Mouse (Mus musculus) limb, embryonic 14.5 days (tissue): ENCODE results near the gene Rapgef4. TPM values are rescaled to one million over a fixed set of nuclear protein-coding genes. Genes with fewer than 3 reads are reported as not detected.

Experiments used
- ATAC-seq: fragments of 200-750 bp; cut with Nextera tagmentation; 2 replicates; pipeline ENCODE4 v1.8.0; 2017; ENCODE audit warnings: low read depth, moderate number of reproducible peaks, moderate TSS enrichment; ENCODE audit not compliant: low FRiP score
- DNase-seq: peaks from one replicate; pipeline ENCODE4 v3.0.0-alpha.2; 2015; ENCODE audit warnings: low spot score
- H3K27ac ChIP-seq: fragments of 300-500 bp; sonication (generic); replicated peaks from 2 replicates; pipeline ENCODE4 v1.5.1; 2014; ENCODE audit warnings: low read depth, mild to moderate bottlenecking, low read length, moderate library complexity, mixed read lengths
- H3K27me3 ChIP-seq: fragments of 300-500 bp; sonication (generic); 2 replicates; pipeline ENCODE4 v1.6.1; 2014; ENCODE audit warnings: low read length, mixed read lengths; ENCODE audit not compliant: control insufficient read depth, insufficient read depth
- H3K36me3 ChIP-seq: fragments of 300-500 bp; sonication (generic); 2 replicates; pipeline ENCODE4 v1.6.1; 2014; ENCODE audit warnings: mild to moderate bottlenecking, low read length, moderate library complexity, mixed read lengths; ENCODE audit not compliant: control insufficient read depth, insufficient read depth
- H3K4me1 ChIP-seq: fragments of 300-500 bp; sonication (generic); 2 replicates; pipeline ENCODE4 v1.6.1; 2014; ENCODE audit warnings: antibody characterized with exemption, low read length, mixed read lengths; ENCODE audit not compliant: control insufficient read depth, insufficient read depth
- H3K4me2 ChIP-seq: fragments of 300-500 bp; sonication (generic); replicated peaks from 2 replicates; pipeline ENCODE4 v1.6.1; 2014; ENCODE audit warnings: low read depth, mild to moderate bottlenecking, low read length, moderate library complexity; ENCODE audit not compliant: severe bottlenecking
- H3K4me3 ChIP-seq: fragments of 300-500 bp; sonication (generic); replicated peaks from 2 replicates; pipeline ENCODE4 v1.5.1; 2014; ENCODE audit warnings: low read length
- H3K9ac ChIP-seq: fragments of 300-500 bp; sonication (generic); 2 replicates; pipeline ENCODE4 v1.6.1; 2014; ENCODE audit warnings: mild to moderate bottlenecking, low read depth, low read length, moderate library complexity; ENCODE audit not compliant: severe bottlenecking
- H3K9me3 ChIP-seq: fragments of 300-500 bp; sonication (generic); 2 replicates; pipeline ENCODE4 v1.6.1; 2016; ENCODE audit warnings: low read length; ENCODE audit not compliant: control insufficient read depth
- POLR2A ChIP-seq: fragments of 200-500 bp; IDR thresholded peaks from 2 replicates; pipeline ENCODE4 v1.8.0; 2012; ENCODE audit warnings: inconsistent platforms, mild to moderate bottlenecking, moderate library complexity, borderline replicate concordance; ENCODE audit not compliant: insufficient read depth, insufficient read length; ENCODE audit errors: extremely low read depth
- WGBS: fragments of 180-500 bp; shearing (Covaris S2); extraction: QIAGEN DNeasy Blood & Tissue Kit; methylation state at CpG from one replicate; pipeline ENCODE4 v1.1.7; 2014; 5-methylcytosine and 5-hydroxymethylcytosine counted together
- polyA plus RNA-seq, 2 experiments: library from polyadenylated mRNA; depleted of rRNA in 1 of 2; stranded (reverse) in 1 of 2; unstranded in 1 of 2; fragments of >200 nt; fragmentation: Nextera tagmentation in 1 of 2; extraction: Ambion mirVana in 1 of 2; gene quantifications; 2 replicates each; pipeline versions ENCODE4 v1.2.1 to v1.2.3; 2012 to 2014

The Rapgef4 gene
- polyA plus RNA-seq, 2 experiments: 2.2 to 2.3 TPM

GRCm38 (mm10) chr2:72095002-72095401 lies 114.0 kb downstream of the Rapgef4 start:
- TF ChIP-seq POLR2A: no peak
- Histone ChIP-seq H3K4me3 (no peak overlapping the region), H3K4me1 (no peaks in the 10 kb centered on the region), H3K27me3 (no peaks in the 10 kb centered on the region), H3K9ac (no peak overlapping the region), H3K36me3 (no peaks in the 10 kb centered on the region), H3K27ac (no peak overlapping the region), H3K9me3 (no peaks in the 10 kb centered on the region), H3K4me2 (no peak overlapping the region)
- DNase-seq (no peak), ATAC-seq (no peak)
- 55% methylated on average over 6 of the region's 6 CpGs for whole genome bisulfite sequencing

DNA sequence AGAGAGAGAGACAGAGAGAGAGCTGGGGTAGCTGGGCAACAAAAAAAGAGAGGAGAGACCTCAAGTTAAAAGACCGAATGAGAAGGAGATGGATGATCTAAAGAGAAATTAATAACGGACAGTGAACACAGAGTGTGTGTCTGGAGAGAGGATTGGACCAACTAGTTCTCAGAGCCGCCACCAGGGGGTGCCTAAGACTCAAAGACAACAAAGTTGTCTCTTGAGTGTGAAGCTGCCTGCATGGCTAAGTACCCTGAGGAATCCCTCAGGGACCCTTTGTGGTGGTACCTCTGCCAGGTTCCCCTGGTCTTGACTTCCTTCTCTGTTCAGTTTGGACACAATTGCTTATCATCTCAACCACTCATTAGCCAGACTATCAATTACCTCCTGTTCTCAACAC lies 115.3 kb downstream of the Rapgef4 start:
- Histone ChIP-seq H3K4me2 (no peak overlapping the region), H3K9ac (no peak overlapping the region), H3K27me3 (no peaks in the 10 kb centered on the region), H3K4me3 (no peak overlapping the region), H3K4me1 (no peaks in the 10 kb centered on the region), H3K27ac (no peak overlapping the region), H3K36me3 (no peaks in the 10 kb centered on the region), H3K9me3 (no peaks in the 10 kb centered on the region)
- DNase-seq: no peak
- TF ChIP-seq POLR2A: no peak
- WGBS: 36% methylated on average over 3 of the region's 3 CpGs
- no peak for ATAC-seq

- H3K4me3 ChIP-seq: no peak overlapping the region
- TF ChIP-seq POLR2A: no peak
- WGBS: 85% methylated on average over 8 of the region's 8 CpGs
These were observed 117.3 kb downstream of the Rapgef4 start for GRCm38 (mm10) chr2:72098366-72098765.

DNA sequence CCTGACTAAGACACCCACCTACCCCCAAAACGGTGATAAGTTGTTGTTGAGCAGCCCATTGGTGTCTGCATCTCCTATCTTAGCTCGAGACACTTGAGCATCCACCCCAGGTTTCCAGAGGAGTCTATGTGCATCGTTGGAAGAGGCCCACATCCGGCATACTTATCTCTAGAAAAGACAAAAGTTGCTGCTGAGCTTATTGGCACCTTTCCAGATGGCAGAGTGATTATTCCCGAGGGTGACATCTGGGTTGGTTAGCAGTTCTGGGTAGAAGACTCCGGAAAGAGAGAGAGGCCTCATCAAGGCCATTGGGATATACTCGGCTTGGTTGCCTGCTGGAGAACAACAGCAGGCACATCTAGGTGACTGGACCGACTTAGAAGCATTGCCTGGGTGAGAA lies 123.6 kb downstream of the Rapgef4 start:
- DNase-seq (no peak), ATAC-seq (no peak)
- Histone ChIP-seq H3K9ac (no peak overlapping the region), H3K27me3 (no peaks in the 10 kb centered on the region), H3K36me3 (no peaks in the 10 kb centered on the region), H3K4me1 (peaks cover 7% of the 10 kb centered on the region), H3K27ac (no peak overlapping the region), H3K4me3 (no peak overlapping the region), H3K9me3 (no peaks in the 10 kb centered on the region), H3K4me2 (no peak overlapping the region)
- WGBS: 79% methylated on average over 8 of the region's 8 CpGs
- no peak for TF ChIP-seq POLR2A

More at GRCm38 (mm10) chr2:72098366-72098765, 117.3 kb downstream of the Rapgef4 start:
- no peaks in the 10 kb centered on the region for H3K36me3 ChIP-seq
- H3K27ac ChIP-seq: no peak overlapping the region
- H3K9me3 ChIP-seq: no peaks in the 10 kb centered on the region
- DNase-seq (no peak), ATAC-seq (no peak)
- no peaks in the 10 kb centered on the region for H3K4me1 ChIP-seq
- H3K9ac ChIP-seq: no peak overlapping the region
- no peaks in the 10 kb centered on the region for H3K27me3 ChIP-seq
- H3K4me2 ChIP-seq: no peak overlapping the region

GRCm38 (mm10) chr2:72107525-72108180 lies 126.6 kb downstream of the Rapgef4 start:
- 65% methylated on average over 12 of the region's 12 CpGs for WGBS
- DNase-seq (no peak), ATAC-seq (no peak)
- Histone ChIP-seq H3K4me2 (no peak overlapping the region), H3K4me3 (no peak overlapping the region), H3K36me3 (no peaks in the 10 kb centered on the region), H3K9me3 (no peaks in the 10 kb centered on the region), H3K4me1 (peaks cover 7% of the 10 kb centered on the region), H3K27ac (no peak overlapping the region), H3K9ac (no peak overlapping the region), H3K27me3 (no peaks in the 10 kb centered on the region)
- TF ChIP-seq POLR2A: no peak
